ENCODE assay signal across 22 mouse cellular contexts in genomic region chr6:34295437-34295836, GRCm38 (mm10). TPM values are rescaled to one million over a fixed set of nuclear protein-coding genes. Genes with fewer than 3 reads are reported as not detected.
DNase-seq lines count a peak whose midpoint lies in the region; TF ChIP-seq lines count a peak whose summit lies in the region.
"Had no signal": no experiment of that assay in that cellular context is flagged by ENCODE, and none has a peak within 500 bp of the region (broad histone marks: within the 10 kb centered on the region; RNA-seq: fewer than 3 reads in every experiment).

No protein-coding gene starts in this region.

- no peak for TF ChIP-seq RAD21 in CH12.LX (IDR thresholded peaks at IDR 0.05; ENCODE audit: low read depth, low read length)

- in situ Hi-C loops in CH12.LX (cut with MboI; ENCODE audit: low pct_ligation_motif_present, low pct_unique_long_range_greater_than_20kb, low sequenced_read_pairs), result loop anchor here (10.0 to 25.0 kb wide), 3 partner anchors 49 to 1958 kb away; partner anchors contain the start of gene Stra8

- TF ChIP-seq EP300 in CH12.LX (IDR thresholded peaks at IDR 0.05; ENCODE audit: low read length), result no peak

- no peak for TF ChIP-seq POLR2A in CH12.LX (IDR thresholded peaks at IDR 0.05; ENCODE audit: low read depth, low read length)

- H3K27ac ChIP-seq in CH12.LX (ENCODE audit: insufficient read depth, low read depth), result no peak overlapping the region

- no peak overlapping the region for H3K9ac ChIP-seq in CH12.LX (ENCODE audit: insufficient read depth, low read depth)

- dilution Hi-C loops in CH12.LX (cut with MboI; ENCODE audit: extremely low pct_ligation_motif_present, extremely low pct_unique_long_range_greater_than_20kb, low sequenced_read_pairs), result no loop called here

- no peaks in the 10 kb centered on the region for H3K9me3 ChIP-seq in CH12.LX (replicated peaks; ENCODE audit: low read length)
- H3K9me3 ChIP-seq: G1E had no signal

- H3K4me1 ChIP-seq in CH12.LX (ENCODE audit: control insufficient read depth in 1 of 2, insufficient read depth in 2 of 2), result peaks cover 10 to 15% of the 10 kb centered on the region in 2 experiments

- no peaks in the 10 kb centered on the region for H3K36me3 ChIP-seq in CH12.LX (replicated peaks in 1 of 2; ENCODE audit: control insufficient read depth in 1 of 2, insufficient read depth in 1 of 2, low read length in 1 of 2)
- H3K36me3 ChIP-seq: G1E had no signal

- H3K27me3 ChIP-seq in CH12.LX (replicated peaks), result no peaks in the 10 kb centered on the region
- H3K27me3 ChIP-seq: Patski had no signal

- no peak overlapping the region for H3K4me2 ChIP-seq in CH12.LX (ENCODE audit: insufficient read depth, low read depth, poor library complexity, severe bottlenecking)

- no peaks in the 10 kb centered on the region for H3K79me2 ChIP-seq in CH12.LX (replicated peaks; ENCODE audit: control insufficient read depth, extremely low read depth, insufficient read depth, poor library complexity, severe bottlenecking)

- no peak overlapping the region for H3K4me3 ChIP-seq in CH12.LX (replicated peaks in 1 of 3; ENCODE audit: low read depth in 2 of 3, low read length in 2 of 3, poor library complexity in 1 of 3)

- DNase-seq in urinary bladder, postnatal 14 days (ENCODE audit: low spot score), result peak; percentile 56
- DNase-seq in urinary bladder, postnatal 4 days (ENCODE audit: low spot score in 2 of 2), result no peak
- peak; percentile 50 to 61 for DNase-seq in urinary bladder, postnatal 36 days (ENCODE audit: low spot score in 2 of 2)
- DNase-seq in urinary bladder, postnatal 10 days (ENCODE audit: low spot score), result no peak
- no peak for DNase-seq in CH12.LX (ENCODE audit: extremely low read depth)
- DNase-seq in natural killer cell, adult 2 months (ENCODE audit: low spot score in 2 of 2), result no peak
- DNase-seq: adrenal gland, adult 2 months; adrenal gland, adult 8-10 months; adrenal gland, postnatal 10 days; adrenal gland, postnatal 14 days; adrenal gland, postnatal 25 days; adrenal gland, postnatal 36 days; B cell, adult 2 months; cerebellum, adult 11 months; cerebellum, adult 11-12 months; cerebellum, adult 18-20 months; cerebellum, adult 2 months had no signal

- no peak for TF ChIP-seq CTCF in CH12.LX (conservative IDR thresholded peaks at IDR 0.05 in 1 of 2, IDR thresholded peaks at IDR 0.05 in 1 of 2; ENCODE audit: low read depth in 2 of 2, low read length in 2 of 2)

TF ChIP-seq in CH12.LX, 34 proteins besides CTCF, POLR2A, EP300 and RAD21:
- TF ChIP-seq POLR2AphosphoS2 (IDR thresholded peaks at IDR 0.05; ENCODE audit: low read depth, low read length) (no peak), MAFK (IDR thresholded peaks at IDR 0.05; ENCODE audit: insufficient replicate concordance, low read length) (peak; percentile 25; the same call in 1 of the 2 replicates)

RNA-seq across cellular contexts. Expression of gene Akr1b3, which starts 21.8 kb away (rescaled TPM):
- 313 and 382 TPM in 2 replicates for total RNA-seq in CH12.LX (2012; rRNA removed)
- total RNA-seq in CH12.LX (2014; rRNA removed), result 257 and 264 TPM in 2 replicates
- 344 and 359 TPM in 2 replicates for polyA plus RNA-seq in CH12.LX (2012; ENCODE audit: insufficient read length, low read depth)

RNA-seq across cellular contexts. Expression of gene Akr1b8, which starts 58.5 kb away (rescaled TPM):
- 0.13 and 0.21 TPM in 2 replicates for total RNA-seq in CH12.LX (2012; rRNA removed)
- not detected in 2 replicates for total RNA-seq in CH12.LX (2014; rRNA removed)
- not detected in 2 replicates for polyA plus RNA-seq in CH12.LX (2012; ENCODE audit: insufficient read length, low read depth)
- total RNA-seq: MEL had no signal
- polyA plus RNA-seq: activated CD4-positive, CD25-positive, alpha-beta regulatory T cell, adult 4 months; CD4-positive, CD25-positive, alpha-beta regulatory T cell, adult 4 months had no signal

Comparison
In these comparisons a context has a peak if more than half of its experiments do, and no peak if none do; other contexts are left out.
1. DNase-seq: peak in urinary bladder, postnatal 14 days (single experiment) and urinary bladder, postnatal 36 days (2 of 2); none in urinary bladder, postnatal 4 days (0 of 2), urinary bladder, postnatal 10 days (single experiment), CH12.LX (single experiment) and natural killer cell, adult 2 months (0 of 2).